Mouse (Mus musculus): ENCODE data around the gene Irf7. TPM values are rescaled to one million over a fixed set of nuclear protein-coding genes. Genes with fewer than 3 reads are reported as not detected.

The Irf7 gene
- polyA plus RNA-seq, 1 experiment from 2014 or later = 2.7 TPM

GRCm38 (mm10) chr7:141278766-141279590 is 12.7 kb upstream of the Irf7 start, which contains the start of gene Sct:
Sct (minus strand) TSS chr7:141279133.
- peak; percentile 47 for ATAC-seq (ENCODE audit: low FRiP score, low TSS enrichment)
- Histone ChIP-seq H3K9ac (ENCODE audit: low read depth, low read length) (peak within 1 kb of the TSS; percentile 56), H3K4me3 (ENCODE audit: low read length) (peak within 1 kb of the TSS; percentile 44), H3K27me3 (ENCODE audit: control insufficient read depth, insufficient read depth, low read length) (no peaks in the 10 kb centered on the region), H3K4me1 (ENCODE audit: control insufficient read depth, insufficient read depth, low read length) (peaks cover 4% of the 10 kb centered on the region; the same call in 1 of the 2 replicates), H3K36me3 (ENCODE audit: control insufficient read depth, insufficient read depth, low read length) (no peaks in the 10 kb centered on the region), H3K27ac (ENCODE audit: low read depth, low read length) (no peak within 1 kb of the TSS), H3K4me2 (replicated peaks; ENCODE audit: low read depth, low read length) (peak within 1 kb of the TSS; percentile 88), H3K9me3 (ENCODE audit: control insufficient read depth, low read length) (no peaks in the 10 kb centered on the region)
- 2% methylated on average over 46 of the region's 46 CpGs for WGBS

- ATAC-seq (ENCODE audit: low FRiP score, low TSS enrichment) = peak; percentile 28
- Histone ChIP-seq H3K4me3 (ENCODE audit: low read length) (peak overlapping the region; percentile 44; the same call in 1 of the 2 replicates), H3K4me2 (replicated peaks; ENCODE audit: low read depth, low read length) (peak overlapping the region; percentile 88), H3K9me3 (ENCODE audit: control insufficient read depth, low read length) (no peaks in the 10 kb centered on the region), H3K36me3 (ENCODE audit: control insufficient read depth, insufficient read depth, low read length) (no peaks in the 10 kb centered on the region), H3K4me1 (ENCODE audit: control insufficient read depth, insufficient read depth, low read length) (peaks cover 4% of the 10 kb centered on the region; the same call in 1 of the 2 replicates), H3K9ac (ENCODE audit: low read depth, low read length) (peak overlapping the region; percentile 56; the same call in 1 of the 2 replicates), H3K27me3 (ENCODE audit: control insufficient read depth, insufficient read depth, low read length) (no peaks in the 10 kb centered on the region), H3K27ac (ENCODE audit: low read depth, low read length) (no peak overlapping the region)
- 66% methylated on average over 11 of the region's 11 CpGs for WGBS
Observed at GRCm38 (mm10) chr7:141277701-141278678, 11.7 kb upstream of the Irf7 start.

- no peak within 1 kb of the TSS for H3K27ac ChIP-seq (ENCODE audit: low read depth, low read length)
- no peak within 1 kb of the TSS for H3K4me3 ChIP-seq (ENCODE audit: low read length)
- 22% methylated on average over 11 of the region's 11 CpGs for WGBS
- no peaks in the 10 kb centered on the region for H3K27me3 ChIP-seq (ENCODE audit: control insufficient read depth, insufficient read depth, low read length)
- ATAC-seq (ENCODE audit: low FRiP score, low TSS enrichment) = peak; percentile 33; the same call in 1 of the 2 replicates
- H3K9ac ChIP-seq (ENCODE audit: low read depth, low read length) = no peak within 1 kb of the TSS
- no peaks in the 10 kb centered on the region for H3K36me3 ChIP-seq (ENCODE audit: control insufficient read depth, insufficient read depth, low read length)
- peaks cover 4% of the 10 kb centered on the region; the same call in 1 of the 2 replicates for H3K4me1 ChIP-seq (ENCODE audit: control insufficient read depth, insufficient read depth, low read length)
- H3K4me2 ChIP-seq (replicated peaks; ENCODE audit: low read depth, low read length) = 0 out of 2 replicates have a peak within 1 kb of the TSS, but pooled peaks have one; percentile 1
- H3K9me3 ChIP-seq (ENCODE audit: control insufficient read depth, low read length) = no peaks in the 10 kb centered on the region
Observed at GRCm38 (mm10) chr7:141276546-141276945, 10.3 kb upstream of the Irf7 start, which contains the start of gene Cdhr5. Cdhr5 (minus strand) TSS chr7:141276786.

GRCm38 (mm10) chr7:141275356-141275755 is 9.1 kb upstream of the Irf7 start:
- ATAC-seq (ENCODE audit: low FRiP score, low TSS enrichment) = no peak
- H3K27me3 ChIP-seq (ENCODE audit: control insufficient read depth, insufficient read depth, low read length) = no peaks in the 10 kb centered on the region
- H3K9ac ChIP-seq (ENCODE audit: low read depth, low read length) = no peak overlapping the region
- no peaks in the 10 kb centered on the region for H3K9me3 ChIP-seq (ENCODE audit: control insufficient read depth, low read length)
- H3K4me1 ChIP-seq (ENCODE audit: control insufficient read depth, insufficient read depth, low read length) = peaks cover 4% of the 10 kb centered on the region; the same call in 1 of the 2 replicates
- H3K4me3 ChIP-seq (ENCODE audit: low read length) = no peak overlapping the region
- H3K4me2 ChIP-seq (replicated peaks; ENCODE audit: low read depth, low read length) = no peak overlapping the region
- no peaks in the 10 kb centered on the region for H3K36me3 ChIP-seq (ENCODE audit: control insufficient read depth, insufficient read depth, low read length)
- WGBS = 74% methylated on average over 9 of the region's 9 CpGs
- H3K27ac ChIP-seq (ENCODE audit: low read depth, low read length) = no peak overlapping the region

GRCm38 (mm10) chr7:141270631-141271030 is 4.3 kb upstream of the Irf7 start:
- Histone ChIP-seq H3K9ac (ENCODE audit: low read depth, low read length) (no peak overlapping the region), H3K27me3 (ENCODE audit: control insufficient read depth, insufficient read depth, low read length) (no peaks in the 10 kb centered on the region), H3K4me3 (ENCODE audit: low read length) (no peak overlapping the region), H3K9me3 (ENCODE audit: control insufficient read depth, low read length) (no peaks in the 10 kb centered on the region), H3K4me2 (replicated peaks; ENCODE audit: low read depth, low read length) (no peak overlapping the region), H3K36me3 (ENCODE audit: control insufficient read depth, insufficient read depth, low read length) (no peaks in the 10 kb centered on the region), H3K27ac (ENCODE audit: low read depth, low read length) (no peak overlapping the region), H3K4me1 (ENCODE audit: control insufficient read depth, insufficient read depth, low read length) (peaks cover 3% of the 10 kb centered on the region)
- 87% methylated on average over 3 of the region's 3 CpGs for WGBS
- ATAC-seq (ENCODE audit: low FRiP score, low TSS enrichment) = no peak

- H3K4me2 ChIP-seq (replicated peaks; ENCODE audit: low read depth, low read length) = no peak overlapping the region
Observed at GRCm38 (mm10) chr7:141269273-141269545, 2.9 kb upstream of the Irf7 start.

GRCm38 (mm10) chr7:141268466-141269272 is 2.4 kb upstream of the Irf7 start:
- ATAC-seq (ENCODE audit: low FRiP score, low TSS enrichment) = no peak
- Histone ChIP-seq H3K4me3 (ENCODE audit: low read length) (no peak overlapping the region), H3K9ac (ENCODE audit: low read depth, low read length) (no peak overlapping the region), H3K36me3 (ENCODE audit: control insufficient read depth, insufficient read depth, low read length) (peaks cover 9% of the 10 kb centered on the region), H3K27me3 (ENCODE audit: control insufficient read depth, insufficient read depth, low read length) (no peaks in the 10 kb centered on the region), H3K27ac (ENCODE audit: low read depth, low read length) (no peak overlapping the region), H3K9me3 (ENCODE audit: control insufficient read depth, low read length) (no peaks in the 10 kb centered on the region), H3K4me1 (ENCODE audit: control insufficient read depth, insufficient read depth, low read length) (peaks cover 11% of the 10 kb centered on the region), H3K4me2 (replicated peaks; ENCODE audit: low read depth, low read length) (no peak overlapping the region)
- WGBS = 76% methylated on average over 24 of the region's 24 CpGs

More at GRCm38 (mm10) chr7:141269273-141269545, 2.9 kb upstream of the Irf7 start:
- no peak overlapping the region for H3K9ac ChIP-seq (ENCODE audit: low read depth, low read length)
- no peaks in the 10 kb centered on the region for H3K27me3 ChIP-seq (ENCODE audit: control insufficient read depth, insufficient read depth, low read length)
- peaks cover 11% of the 10 kb centered on the region for H3K4me1 ChIP-seq (ENCODE audit: control insufficient read depth, insufficient read depth, low read length)
- no peak for ATAC-seq (ENCODE audit: low FRiP score, low TSS enrichment)
- H3K27ac ChIP-seq (ENCODE audit: low read depth, low read length) = no peak overlapping the region
- no peaks in the 10 kb centered on the region for H3K9me3 ChIP-seq (ENCODE audit: control insufficient read depth, low read length)
- H3K4me3 ChIP-seq (ENCODE audit: low read length) = no peak overlapping the region
- 80% methylated on average over 14 of the region's 14 CpGs for WGBS
- peaks cover 4% of the 10 kb centered on the region for H3K36me3 ChIP-seq (ENCODE audit: control insufficient read depth, insufficient read depth, low read length)

- peak; percentile 34 for ATAC-seq (ENCODE audit: low FRiP score, low TSS enrichment)
- Histone ChIP-seq H3K9ac (ENCODE audit: low read depth, low read length) (no peak overlapping the region), H3K27me3 (ENCODE audit: control insufficient read depth, insufficient read depth, low read length) (no peaks in the 10 kb centered on the region), H3K4me1 (ENCODE audit: control insufficient read depth, insufficient read depth, low read length) (peaks cover 11% of the 10 kb centered on the region), H3K4me2 (replicated peaks; ENCODE audit: low read depth, low read length) (peak overlapping the region; percentile 88), H3K4me3 (ENCODE audit: low read length) (no peak overlapping the region), H3K9me3 (ENCODE audit: control insufficient read depth, low read length) (no peaks in the 10 kb centered on the region), H3K36me3 (ENCODE audit: control insufficient read depth, insufficient read depth, low read length) (peaks cover 42% of the 10 kb centered on the region), H3K27ac (ENCODE audit: low read depth, low read length) (no peak overlapping the region)
- 34% methylated on average over 11 of the region's 11 CpGs for WGBS
Observed at GRCm38 (mm10) chr7:141265411-141265738, 906 bp downstream of the Irf7 start.

Measured in kidney, embryonic 14.5 days (tissue).